Mouse (Mus musculus) CH12.LX (cell line): Measurements from ENCODE around the gene Kif18a.

Experiments
- CTCF ChIP-seq, 2 experiments: IDR thresholded peaks in 1 of 2; conservative IDR thresholded peaks in 1 of 2; 2 replicates each; pipeline ENCODE4 v1.5.1; 2011 to 2012; ENCODE audit warnings: low read depth in 2 of 2, low read length in 2 of 2, improper control_type of control experiment in 1 of 2, inconsistent platforms in 1 of 2, mild to moderate bottlenecking in 1 of 2, moderate library complexity in 1 of 2
- HCFC1 ChIP-seq: IDR thresholded peaks from 2 replicates; pipeline ENCODE4 v1.6.1; 2012; ENCODE audit warnings: low read depth, mild to moderate bottlenecking, inconsistent platforms, low read length, improper control_type of control experiment
- POLR2A ChIP-seq: IDR thresholded peaks from 2 replicates; pipeline ENCODE4 v1.6.1; 2011; ENCODE audit warnings: low read depth, mild to moderate bottlenecking, improper control_type of control experiment, low read length
- RAD21 ChIP-seq: IDR thresholded peaks from 2 replicates; pipeline ENCODE4 v1.6.1; 2011; ENCODE audit warnings: low read depth, mild to moderate bottlenecking, low read length, improper control_type of control experiment, moderate library complexity
- SIN3A ChIP-seq: IDR thresholded peaks from 2 replicates; pipeline ENCODE4 v1.6.1; 2012; ENCODE audit warnings: low read length, improper control_type of control experiment, inconsistent platforms
- ZNF384 ChIP-seq: IDR thresholded peaks from 2 replicates; pipeline ENCODE4 v1.6.1; 2012; ENCODE audit warnings: low read depth, low read length, improper control_type of control experiment, inconsistent platforms

DNA sequence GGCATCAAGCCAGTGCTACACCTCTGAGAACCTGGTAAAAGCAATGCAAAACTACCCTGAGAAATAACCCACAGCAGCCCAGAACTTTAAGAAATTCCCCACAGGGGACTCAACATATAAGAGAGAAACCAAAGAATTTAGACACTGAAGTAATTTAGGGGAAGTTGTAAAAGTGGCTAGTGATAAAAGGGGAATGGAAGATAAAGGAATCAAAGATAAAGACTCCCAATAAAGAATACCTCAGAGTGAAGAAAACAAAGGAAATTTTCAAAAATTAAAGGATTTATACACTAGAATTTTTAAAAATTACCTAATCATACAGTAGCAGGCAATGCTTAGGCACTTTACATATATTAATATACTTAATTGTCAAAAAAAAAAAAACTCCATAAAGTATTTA lies 23.1 kb downstream of the Kif18a start:
- TF ChIP-seq CTCF (conservative IDR thresholded peaks at IDR 0.05 in 1 of 2, IDR thresholded peaks at IDR 0.05 in 1 of 2; ENCODE audit: low read depth in 2 of 2, low read length in 2 of 2) (no peak), RAD21 (no peak), POLR2A (no peak), ZNF384 (no peak), SIN3A (no peak), HCFC1 (no peak)
